Mouse (Mus musculus) kidney, embryonic 14.5 days (tissue): Measurements from ENCODE around the gene Cpa2. TPM values are rescaled to one million over a fixed set of nuclear protein-coding genes. Genes with fewer than 3 reads are reported as not detected.

ENCODE experiments used
- ATAC-seq: fragments of 200-750 bp; cut with Nextera tagmentation; 2 replicates; pipeline ENCODE4 v1.8.0; 2017; ENCODE audit warnings: moderate number of reproducible peaks, mild to moderate bottlenecking, moderate TSS enrichment, moderate library complexity; ENCODE audit not compliant: low FRiP score, low TSS enrichment
- H3K27ac ChIP-seq: fragments of 300-500 bp; sonication (generic); 2 replicates; pipeline ENCODE4 v1.5.1; 2014; ENCODE audit warnings: low read depth, mild to moderate bottlenecking, low read length, moderate library complexity, mixed read lengths
- H3K27me3 ChIP-seq: fragments of 300-500 bp; sonication (generic); 2 replicates; pipeline ENCODE4 v1.6.1; 2014; ENCODE audit warnings: mild to moderate bottlenecking, low read length; ENCODE audit not compliant: control insufficient read depth, insufficient read depth
- H3K36me3 ChIP-seq: fragments of 300-500 bp; sonication (generic); 2 replicates; pipeline ENCODE4 v1.6.1; 2014; ENCODE audit warnings: low read length, mixed read lengths; ENCODE audit not compliant: control insufficient read depth, insufficient read depth
- H3K4me1 ChIP-seq: fragments of 300-500 bp; sonication (generic); 2 replicates; pipeline ENCODE4 v1.6.1; 2014; ENCODE audit warnings: low read length, mixed read lengths; ENCODE audit not compliant: control insufficient read depth, insufficient read depth
- H3K4me2 ChIP-seq: fragments of 300-500 bp; sonication (generic); replicated peaks from 2 replicates; pipeline ENCODE4 v1.6.1; 2014; ENCODE audit warnings: low read depth, mild to moderate bottlenecking, low read length
- H3K4me3 ChIP-seq: fragments of 300-500 bp; sonication (generic); 2 replicates; pipeline ENCODE4 v1.5.1; 2014; ENCODE audit warnings: mild to moderate bottlenecking, low read length
- H3K9ac ChIP-seq: fragments of 300-500 bp; sonication (generic); 2 replicates; pipeline ENCODE4 v1.6.1; 2014; ENCODE audit warnings: low read depth, mild to moderate bottlenecking, low read length, moderate library complexity
- H3K9me3 ChIP-seq: fragments of 300-500 bp; sonication (generic); 2 replicates; pipeline ENCODE4 v1.6.1; 2016; ENCODE audit warnings: low read length; ENCODE audit not compliant: control insufficient read depth
- WGBS: fragments of 180-500 bp; shearing (Covaris S2); extraction: QIAGEN DNeasy Blood & Tissue Kit; methylation state at CpG from one replicate; pipeline ENCODE4 v1.1.7; 2014; 5-methylcytosine and 5-hydroxymethylcytosine counted together
- polyA plus RNA-seq: library from polyadenylated mRNA; unstranded; fragments of >200 nt; fragmentation: Nextera tagmentation; extraction: Ambion mirVana; gene quantifications from 2 replicates; pipeline ENCODE4 v1.2.1, GENCODE M21; 2014

The Cpa2 gene
- polyA plus RNA-seq, 1 experiment from 2014 or later: 22.7 TPM

DNA sequence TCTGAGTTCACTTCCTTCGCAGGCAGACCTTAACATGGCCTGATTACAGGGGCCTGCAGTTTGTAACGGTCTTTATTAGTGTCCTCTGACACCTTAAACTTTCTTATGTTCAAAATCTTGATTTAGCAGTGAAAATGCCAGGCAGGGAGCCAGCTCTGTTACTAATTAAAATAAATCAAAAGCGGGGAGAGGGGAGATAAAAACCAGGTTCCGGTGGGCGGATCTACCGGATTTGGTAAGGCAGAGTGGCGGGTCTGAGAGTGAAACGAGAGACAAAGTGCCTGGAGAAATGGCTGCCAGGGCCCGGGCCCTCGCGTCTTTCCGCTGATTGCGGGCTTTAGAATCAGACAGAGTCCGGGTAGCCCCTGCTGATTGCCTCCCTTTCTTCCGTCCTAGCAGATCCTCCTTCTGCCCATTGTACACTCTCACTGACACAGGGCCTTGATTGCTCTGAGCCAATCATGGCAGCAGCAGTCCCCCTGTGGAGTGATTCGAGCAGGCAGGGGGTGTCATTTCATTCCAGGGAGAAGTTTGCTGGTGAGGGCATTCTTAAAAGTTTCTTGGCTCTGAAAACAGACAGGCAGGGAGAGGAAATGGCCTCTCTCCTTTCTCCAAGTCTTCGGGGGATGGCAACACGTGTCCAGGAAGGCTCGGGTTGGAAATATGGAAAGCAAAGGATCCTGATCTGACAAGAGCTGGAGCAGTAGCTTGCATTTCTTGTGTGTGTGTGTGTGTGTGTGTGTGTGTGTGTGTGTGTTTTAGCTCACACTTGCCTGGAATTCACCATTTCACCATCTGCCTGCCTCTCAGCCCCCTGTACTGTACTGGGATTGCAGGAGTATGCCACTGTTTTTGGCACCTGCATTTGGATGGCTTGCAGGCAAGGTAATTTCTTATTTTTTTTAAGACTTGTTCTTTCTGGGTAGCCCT lies 14.5 kb upstream of the Cpa2 start:
- Histone ChIP-seq H3K9me3 (no peaks in the 10 kb centered on the region), H3K36me3 (no peaks in the 10 kb centered on the region), H3K27me3 (no peaks in the 10 kb centered on the region), H3K4me2 (peak overlapping the region; percentile 17; the same call in 1 of the 2 replicates), H3K9ac (peak overlapping the region; percentile 48), H3K4me1 (peaks cover 39% of the 10 kb centered on the region), H3K4me3 (no peak overlapping the region; the same call in 1 of the 2 replicates), H3K27ac (peak overlapping the region; percentile 97)
- peak; percentile 44 for ATAC-seq
- 11% methylated on average over 19 of the region's 19 CpGs for WGBS

DNA sequence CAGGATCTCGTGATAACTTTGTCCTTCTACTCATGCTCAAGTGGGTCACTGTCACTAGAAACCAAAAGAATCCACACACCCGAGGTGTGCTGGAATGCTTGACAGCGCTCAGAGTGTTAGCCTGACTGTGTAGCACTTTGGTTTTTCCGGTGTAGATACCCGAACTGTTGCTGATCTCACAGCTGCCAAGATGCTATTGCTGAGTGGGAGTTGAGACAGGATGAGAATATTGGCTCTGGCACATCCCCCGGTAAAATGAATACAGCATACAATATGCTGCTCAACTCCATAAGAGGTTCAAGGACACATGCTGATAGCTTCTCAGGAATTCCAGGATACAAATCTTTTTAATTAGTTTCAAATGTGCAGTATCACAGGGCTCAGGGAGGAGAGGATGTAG lies 12.6 kb upstream of the Cpa2 start:
- 37% methylated on average over 6 of the region's 6 CpGs for whole genome bisulfite sequencing
- Histone ChIP-seq H3K4me2 (no peak overlapping the region), H3K27ac (peak overlapping the region; percentile 97; the same call in 1 of the 2 replicates), H3K4me3 (no peak overlapping the region), H3K9me3 (no peaks in the 10 kb centered on the region), H3K36me3 (no peaks in the 10 kb centered on the region), H3K9ac (no peak overlapping the region), H3K27me3 (no peaks in the 10 kb centered on the region), H3K4me1 (peaks cover 39% of the 10 kb centered on the region)
- ATAC-seq: peak; percentile 50; the same call in 1 of the 2 replicates

DNA sequence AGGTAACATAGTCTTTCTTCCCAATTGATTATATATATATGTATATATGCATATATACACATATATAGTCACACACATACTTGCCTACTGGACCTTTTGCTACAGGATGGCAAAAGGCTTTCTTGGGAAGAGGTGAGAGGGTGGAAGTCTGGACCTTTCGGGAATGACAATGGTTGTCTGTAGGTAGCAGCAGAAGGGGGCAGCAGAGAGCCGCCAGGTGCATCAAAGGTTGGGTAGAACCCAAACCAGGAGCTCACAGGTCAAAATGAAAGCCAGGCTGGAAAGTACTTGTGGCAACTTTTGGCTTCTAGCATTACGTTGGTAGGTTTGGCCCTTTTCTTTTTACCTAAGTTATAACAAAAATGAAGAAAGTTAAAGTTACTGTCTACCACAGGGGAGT lies 6.0 kb upstream of the Cpa2 start:
- Histone ChIP-seq H3K36me3 (no peaks in the 10 kb centered on the region), H3K4me2 (no peak overlapping the region), H3K4me3 (no peak overlapping the region), H3K27me3 (no peaks in the 10 kb centered on the region), H3K4me1 (peaks cover 10% of the 10 kb centered on the region), H3K9me3 (no peaks in the 10 kb centered on the region), H3K27ac (no peak overlapping the region), H3K9ac (no peak overlapping the region)
- WGBS: 45% methylated on average over 3 of the region's 3 CpGs
- no peak for ATAC-seq

DNA sequence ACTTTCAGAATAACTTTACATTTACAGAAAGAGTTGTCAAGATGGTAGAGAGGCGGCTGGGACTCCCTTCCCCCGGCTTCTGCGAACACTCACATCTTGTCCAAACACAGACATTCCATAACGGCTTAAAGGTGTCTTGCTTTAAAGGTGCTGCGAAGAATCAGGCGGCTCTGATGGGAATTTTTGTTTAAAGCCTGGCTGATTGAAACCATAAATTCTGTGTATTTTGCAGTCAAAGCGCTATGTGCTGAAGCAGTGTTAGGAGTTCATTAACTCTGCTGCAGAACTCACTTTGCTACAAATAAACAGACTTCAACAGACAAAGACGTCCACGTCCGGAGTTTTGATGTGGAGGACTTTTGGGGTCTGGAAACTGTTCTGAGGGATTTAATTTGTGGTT lies 3.1 kb upstream of the Cpa2 start:
- Histone ChIP-seq H3K4me2 (no peak overlapping the region), H3K27ac (peak overlapping the region; percentile 55; the same call in 1 of the 2 replicates), H3K36me3 (no peaks in the 10 kb centered on the region), H3K9me3 (no peaks in the 10 kb centered on the region), H3K9ac (no peak overlapping the region), H3K4me3 (no peak overlapping the region), H3K27me3 (no peaks in the 10 kb centered on the region), H3K4me1 (peaks cover 22% of the 10 kb centered on the region)
- 50% methylated on average over 10 of the region's 10 CpGs for WGBS
- no peak for ATAC-seq

DNA sequence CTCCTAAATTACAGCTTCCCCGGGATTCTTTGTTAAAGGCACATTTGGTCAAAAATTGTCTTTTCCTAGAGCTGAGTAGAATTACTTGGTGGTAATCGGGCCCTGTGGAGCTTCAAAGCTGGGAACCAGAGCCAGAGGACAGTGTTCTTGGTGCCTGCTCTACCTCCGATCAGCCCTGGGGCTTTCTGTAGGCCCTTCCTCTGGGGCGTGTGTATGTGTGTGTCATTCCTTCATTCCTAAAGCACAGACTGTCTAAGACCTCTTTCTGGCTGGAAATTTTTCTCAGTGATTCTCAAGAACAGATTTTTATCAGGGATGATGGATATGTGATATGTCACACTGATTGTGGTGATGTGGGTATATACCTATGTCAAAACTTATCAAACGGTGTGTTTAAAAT lies 2.6 kb upstream of the Cpa2 start:
- H3K9ac ChIP-seq: no peak overlapping the region
- no peak overlapping the region for H3K4me2 ChIP-seq
- H3K36me3 ChIP-seq: no peaks in the 10 kb centered on the region
- H3K9me3 ChIP-seq: no peaks in the 10 kb centered on the region
- 66% methylated on average over 5 of the region's 5 CpGs for WGBS
- peak overlapping the region; percentile 55; the same call in 1 of the 2 replicates for H3K27ac ChIP-seq
- no peak for ATAC-seq
- H3K27me3 ChIP-seq: no peaks in the 10 kb centered on the region
- H3K4me1 ChIP-seq: peaks cover 28% of the 10 kb centered on the region
- H3K4me3 ChIP-seq: no peak overlapping the region

DNA sequence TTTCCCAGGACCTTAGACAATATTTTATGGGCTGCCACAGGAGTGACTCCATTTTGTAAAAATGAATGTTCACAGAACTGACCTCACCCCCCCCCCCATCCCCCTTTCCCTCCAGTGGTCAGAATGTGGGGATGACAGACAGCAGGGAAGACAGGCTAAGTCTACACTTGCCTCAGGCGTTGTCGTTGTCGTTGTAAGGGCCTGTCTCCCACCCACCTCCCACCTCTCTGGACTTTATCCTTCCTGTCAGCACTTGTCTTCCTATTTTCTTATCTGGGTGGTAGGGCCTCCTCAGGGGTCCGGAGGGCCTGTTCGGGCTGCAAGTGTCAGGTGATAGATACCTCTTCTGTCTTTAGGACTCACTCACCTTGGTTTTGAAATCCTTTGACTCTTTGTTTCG lies 895 bp downstream of the Cpa2 start:
- no peaks in the 10 kb centered on the region for H3K27me3 ChIP-seq
- H3K9me3 ChIP-seq: no peaks in the 10 kb centered on the region
- no peak overlapping the region for H3K9ac ChIP-seq
- 65% methylated on average over 6 of the region's 6 CpGs for WGBS
- H3K4me3 ChIP-seq: no peak overlapping the region
- H3K4me2 ChIP-seq: no peak overlapping the region
- H3K4me1 ChIP-seq: peaks cover 46% of the 10 kb centered on the region
- no peaks in the 10 kb centered on the region for H3K36me3 ChIP-seq
- H3K27ac ChIP-seq: peak overlapping the region; percentile 79; the same call in 1 of the 2 replicates
- no peak for ATAC-seq

DNA sequence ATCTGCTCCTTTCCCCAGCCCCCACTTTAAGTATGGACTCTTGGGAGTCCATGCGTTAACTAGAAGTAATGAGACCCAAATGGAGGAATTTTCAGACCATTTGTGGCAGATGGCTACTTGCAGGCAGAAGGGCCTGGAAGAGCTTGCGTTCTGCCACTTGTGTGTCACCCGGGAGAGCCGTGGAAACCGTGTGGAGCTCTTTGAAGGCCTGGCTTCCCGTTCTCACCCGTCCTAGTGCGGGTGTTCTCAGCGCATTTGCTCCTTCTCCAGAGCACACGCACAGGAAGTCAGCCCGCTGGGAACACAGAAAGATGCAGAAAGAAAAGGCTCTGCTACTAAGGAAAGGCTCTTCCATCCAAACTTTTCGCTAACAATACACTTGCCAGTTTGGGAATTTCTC lies 1.7 kb downstream of the Cpa2 start:
- peaks cover 51% of the 10 kb centered on the region for H3K4me1 ChIP-seq
- 31% methylated on average over 12 of the region's 12 CpGs for WGBS

DNA sequence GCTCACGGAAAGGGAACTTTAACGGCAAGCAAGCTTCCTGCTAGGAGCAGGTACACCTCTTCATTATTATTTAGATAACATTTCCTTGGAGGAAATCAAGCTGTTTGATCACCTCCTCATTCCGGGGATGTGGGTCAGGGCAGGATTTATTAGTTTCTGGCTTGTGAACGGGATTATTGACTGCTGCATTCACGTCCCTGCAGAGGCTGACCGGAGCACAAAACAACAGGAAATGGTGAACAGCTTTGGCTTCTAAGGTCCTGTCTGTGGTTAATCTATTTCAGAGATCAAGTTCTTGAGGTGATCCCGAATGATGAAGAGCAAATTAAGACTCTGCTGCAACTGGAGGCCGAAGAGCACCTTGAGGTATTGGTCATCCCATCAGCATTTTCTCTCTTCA lies 2.5 kb downstream of the Cpa2 start:
- ATAC-seq: peak; percentile 44
- H3K27me3 ChIP-seq: no peaks in the 10 kb centered on the region
- H3K9ac ChIP-seq: peak overlapping the region; percentile 31; the same call in 1 of the 2 replicates
- 12% methylated on average over 8 of the region's 8 CpGs for WGBS
- H3K4me2 ChIP-seq: peak overlapping the region; percentile 11
- H3K4me1 ChIP-seq: peaks cover 50% of the 10 kb centered on the region
- H3K36me3 ChIP-seq: no peaks in the 10 kb centered on the region
- peak overlapping the region; percentile 79; the same call in 1 of the 2 replicates for H3K27ac ChIP-seq
- H3K9me3 ChIP-seq: no peaks in the 10 kb centered on the region
- H3K4me3 ChIP-seq: no peak overlapping the region

More for the DNA sequence above, 1.7 kb downstream of the Cpa2 start:
- Histone ChIP-seq H3K27me3 (no peaks in the 10 kb centered on the region), H3K4me2 (no peak overlapping the region), H3K9me3 (no peaks in the 10 kb centered on the region), H3K4me3 (no peak overlapping the region), H3K27ac (peak overlapping the region; percentile 79), H3K9ac (peak overlapping the region; percentile 34; the same call in 1 of the 2 replicates), H3K36me3 (no peaks in the 10 kb centered on the region)
- ATAC-seq: no peak

DNA sequence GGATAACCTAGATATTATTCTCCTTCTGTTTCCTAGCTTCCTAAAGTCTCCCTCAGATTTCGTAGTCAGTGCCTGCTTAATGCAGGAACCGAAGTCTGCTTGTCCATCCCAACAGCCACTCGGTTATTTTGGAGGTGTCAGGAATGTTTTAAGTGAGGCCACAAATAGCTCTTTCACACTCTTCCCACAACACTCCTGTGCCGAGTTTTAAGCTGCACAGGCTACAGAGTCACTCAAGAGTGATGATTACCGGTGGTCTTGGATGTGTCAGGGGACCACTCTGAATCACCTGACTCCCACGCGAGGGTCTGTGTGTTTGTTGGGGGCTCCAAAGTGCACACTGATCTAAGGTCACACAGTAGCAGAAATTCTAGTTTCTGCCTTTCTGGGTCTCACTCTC lies 4.3 kb downstream of the Cpa2 start:
- H3K36me3 ChIP-seq: no peaks in the 10 kb centered on the region
- no peaks in the 10 kb centered on the region for H3K9me3 ChIP-seq
- no peak overlapping the region for H3K9ac ChIP-seq
- H3K27ac ChIP-seq: peak overlapping the region; percentile 90; the same call in 1 of the 2 replicates
- no peak overlapping the region for H3K4me3 ChIP-seq
- ATAC-seq: no peak
- no peaks in the 10 kb centered on the region for H3K27me3 ChIP-seq
- H3K4me1 ChIP-seq: peaks cover 57% of the 10 kb centered on the region
- WGBS: 39% methylated on average over 7 of the region's 7 CpGs
- 0 out of 2 replicates have a peak overlapping the region, but pooled peaks have one; percentile 19 for H3K4me2 ChIP-seq
